ENCODE assay signal across 21 mouse cellular contexts in the genomic region with DNA sequence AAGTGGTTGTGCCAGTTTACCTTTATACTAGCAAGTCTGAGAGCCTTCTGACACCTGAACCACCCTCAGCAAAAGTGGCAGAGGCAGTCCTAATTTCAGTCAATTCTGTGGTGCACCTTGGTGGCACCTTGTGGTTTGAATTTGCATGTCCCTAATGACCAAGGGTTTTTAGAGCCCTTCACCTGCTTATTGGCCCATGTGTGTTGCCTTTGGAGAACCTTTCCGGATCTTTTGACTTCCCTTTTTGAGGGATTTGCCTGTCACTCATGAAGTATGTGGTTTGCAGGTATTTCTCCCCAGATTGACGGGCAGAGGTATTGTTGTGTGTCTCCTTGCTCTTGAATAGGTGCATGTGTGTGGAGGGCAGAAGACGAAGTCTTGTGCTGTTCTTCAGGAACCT.
"Had no signal": no experiment of that assay in that cellular context is flagged by ENCODE, and none has a peak within 500 bp of the region (broad histone marks: within the 10 kb centered on the region; RNA-seq: fewer than 3 reads in every experiment).

No protein-coding gene starts in this region.

- DNase-seq: gastrocnemius, postnatal 25 days; heart, adult 2 months; heart, postnatal 14 days; heart, postnatal 36 days; kidney, adult 11 months; kidney, adult 2 months; kidney, adult 9 months; kidney, postnatal 14 days; kidney, postnatal 36 days; layer of hippocampus, adult 9-11 months; layer of hippocampus, postnatal 36 days; left cerebral cortex, postnatal 4 days had no signal

- H3K36me3 ChIP-seq: hindbrain, embryonic 13.5 days; hindbrain, embryonic 15.5 days had no signal

- ATAC-seq: hindbrain, postnatal 0 days; intestine, embryonic 16.5 days had no signal

- H3K27me3 ChIP-seq: heart, embryonic 13.5 days; heart, embryonic 15.5 days; hindbrain, embryonic 13.5 days; hindbrain, embryonic 15.5 days; kidney, embryonic 15.5 days; limb, embryonic 13.5 days; limb, embryonic 15.5 days had no signal
